Mouse (Mus musculus): ENCODE data around the gene Ino80. TPM values are rescaled to one million over a fixed set of nuclear protein-coding genes. Genes with fewer than 3 reads are reported as not detected.
A peak's percentile ranks its signal among the peaks of the same experiment; 100 is the strongest.
"Not testable (repeated sequence)": the region's sequence is repeated elsewhere in the genome, so short reads cannot be mapped to it uniquely, and the experiment has no call there.

The Ino80 gene
- total RNA-seq (2014; fragmentation: Nextera tagmentation) (32.2 and 37.9 TPM in 2 replicates), total RNA-seq (2017) (21.8 and 22.4 TPM in 2 replicates)

DNA sequence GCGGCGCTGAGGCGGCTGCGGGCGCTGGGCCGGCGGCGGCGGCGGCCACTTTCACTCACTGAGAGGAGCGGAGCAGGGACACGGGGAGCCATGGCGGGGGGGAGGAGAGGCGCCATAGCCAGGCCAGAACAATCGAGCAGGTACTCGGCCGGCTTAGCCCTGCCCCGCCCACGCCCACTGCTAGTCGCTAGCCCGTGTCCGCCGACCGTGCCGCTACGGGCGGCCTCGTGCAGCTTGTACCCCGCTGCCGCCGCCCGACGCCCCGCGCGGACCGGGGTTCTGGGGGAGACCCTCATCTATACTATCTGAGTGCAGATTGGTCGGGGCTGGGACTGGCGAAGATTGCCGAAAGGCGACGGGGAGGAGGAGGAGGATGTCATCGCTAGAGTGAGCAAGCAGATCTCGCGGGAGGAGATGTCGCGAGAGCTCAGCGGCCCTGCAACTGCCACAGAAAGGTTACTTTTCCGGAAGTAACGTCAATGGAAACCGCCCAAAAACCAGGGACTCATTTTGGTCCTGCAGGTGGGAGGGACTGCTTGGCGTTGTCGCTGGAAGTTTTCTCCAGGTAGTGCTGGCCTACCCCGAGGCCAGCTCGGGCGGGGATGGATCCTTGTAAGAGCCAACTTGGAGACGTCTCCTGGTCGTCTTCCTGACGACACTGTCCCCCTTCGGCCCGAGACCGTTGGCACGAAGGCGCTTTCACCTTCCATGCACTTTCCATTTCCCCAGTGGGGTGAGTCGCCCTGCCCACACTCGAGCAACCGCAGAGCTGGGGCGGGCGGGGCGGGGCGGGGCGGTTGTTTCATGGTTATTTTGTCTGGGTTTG lies at the start of gene Ino80:
Gene Ino80, minus strand, starts transcription at position 117 of the 826 bp plus-strand sequence.
- ATAC-seq (replicated peaks; ENCODE audit: low FRiP score, low TSS enrichment, poor library complexity, severe bottlenecking): peak; percentile 91

DNA sequence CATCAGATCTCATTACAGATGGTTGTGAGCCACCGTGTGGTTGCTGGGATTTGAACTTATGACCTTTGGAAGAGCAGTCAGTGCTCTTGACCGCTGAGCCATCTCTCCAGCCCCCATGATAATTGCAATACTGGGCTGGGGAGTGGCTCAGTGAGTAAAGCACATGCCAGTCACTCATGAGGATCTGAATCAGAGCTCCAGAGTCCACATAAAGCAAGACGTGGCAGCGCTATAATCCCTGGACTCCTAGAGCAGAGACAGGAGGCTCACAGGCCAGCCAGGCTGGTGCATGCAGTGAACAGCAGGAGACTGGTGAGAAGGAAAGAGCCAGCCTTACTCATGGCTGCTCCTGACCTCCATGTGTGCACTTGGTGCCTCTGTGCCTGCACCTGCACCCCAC lies 47.9 kb upstream of the Ino80 start:
- ATAC-seq (replicated peaks; ENCODE audit: low FRiP score, low TSS enrichment, poor library complexity, severe bottlenecking): no peak

DNA sequence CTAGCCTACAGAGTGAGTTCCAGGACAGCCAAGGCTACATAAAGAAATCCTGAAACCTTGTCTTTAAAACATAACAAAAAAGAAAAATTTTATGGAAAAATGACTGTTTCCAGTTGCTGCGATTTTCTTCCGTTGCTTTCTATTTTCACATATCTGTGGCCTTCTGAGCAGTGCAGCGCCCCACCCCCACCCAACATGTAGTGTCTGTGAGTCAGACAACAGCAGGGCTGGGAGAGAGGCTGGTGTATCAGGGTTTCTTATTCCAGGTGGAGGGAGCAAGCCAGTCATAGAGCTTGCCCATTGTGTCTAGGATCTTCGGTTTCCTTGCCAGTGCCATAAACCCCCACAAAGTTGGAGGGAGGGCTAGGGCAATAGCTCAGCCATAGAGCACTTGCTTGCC lies 46.3 kb upstream of the Ino80 start:
- no peak for ATAC-seq (replicated peaks; ENCODE audit: low FRiP score, low TSS enrichment, poor library complexity, severe bottlenecking)

DNA sequence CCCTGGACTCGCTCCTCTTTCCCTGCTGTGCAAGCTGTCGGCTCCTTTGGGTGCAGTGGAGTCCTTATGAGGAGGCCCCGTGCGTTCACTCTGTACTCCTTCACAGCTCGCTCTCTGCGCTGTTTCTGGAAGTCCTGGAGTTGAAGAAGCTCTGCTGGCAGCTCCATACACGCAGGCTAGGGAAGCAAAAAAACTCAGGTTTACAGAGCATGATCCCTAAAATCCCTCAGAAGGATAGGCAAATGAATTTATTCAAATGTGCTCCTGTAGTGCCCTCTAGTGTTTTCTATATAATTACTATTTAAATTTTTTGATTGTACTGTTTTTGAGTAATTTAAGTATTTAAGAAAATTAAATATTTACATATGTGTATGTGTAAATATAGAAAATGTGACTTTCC lies 43.1 kb upstream of the Ino80 start:
- ATAC-seq (replicated peaks; ENCODE audit: low FRiP score, low TSS enrichment, poor library complexity, severe bottlenecking): no peak

DNA sequence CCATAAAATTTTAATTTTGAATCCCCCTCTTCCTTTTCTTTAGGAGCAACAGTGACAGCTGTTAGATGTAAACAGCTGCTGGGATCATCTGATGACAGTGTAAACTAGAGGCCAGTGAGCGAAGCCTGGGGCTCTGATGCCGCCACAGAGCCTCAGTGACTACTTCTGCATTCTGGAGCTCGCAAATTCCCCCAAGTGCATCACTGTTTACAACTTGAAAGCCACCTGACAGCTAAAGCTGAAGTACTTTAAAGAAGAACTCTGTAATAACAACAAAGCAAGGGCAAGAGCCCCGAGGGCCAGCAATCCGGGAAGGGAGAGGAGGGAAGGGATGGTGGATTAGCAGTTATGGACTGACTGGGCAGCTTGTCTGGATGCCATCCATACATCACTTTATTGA lies 39.3 kb upstream of the Ino80 start:
- no peak for ATAC-seq (replicated peaks; ENCODE audit: low FRiP score, low TSS enrichment, poor library complexity, severe bottlenecking)

DNA sequence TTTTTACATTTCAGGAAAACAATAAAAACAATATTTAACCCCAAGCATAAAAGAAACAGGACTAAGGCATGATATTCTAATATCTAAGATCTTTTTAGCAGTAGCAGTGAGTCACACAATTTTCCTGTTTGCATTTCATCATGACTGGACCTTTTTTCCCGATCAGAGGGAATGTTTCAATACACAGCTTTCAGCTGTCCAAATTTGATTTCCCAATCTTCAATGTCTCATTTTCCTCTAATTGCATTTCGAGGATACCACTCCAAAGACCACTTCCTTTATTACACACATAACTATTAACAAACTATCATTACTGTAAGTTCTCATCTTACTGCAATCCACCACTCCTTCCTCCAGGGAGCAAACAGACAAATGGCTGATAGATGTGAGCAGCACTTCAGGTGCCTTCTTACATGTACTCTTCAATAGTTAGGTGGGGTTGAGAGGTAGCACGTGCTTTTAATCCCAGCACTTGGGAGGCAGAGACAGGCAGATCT lies 36.6 kb upstream of the Ino80 start:
- no peak for ATAC-seq (replicated peaks; ENCODE audit: low FRiP score, low TSS enrichment, poor library complexity, severe bottlenecking)

DNA sequence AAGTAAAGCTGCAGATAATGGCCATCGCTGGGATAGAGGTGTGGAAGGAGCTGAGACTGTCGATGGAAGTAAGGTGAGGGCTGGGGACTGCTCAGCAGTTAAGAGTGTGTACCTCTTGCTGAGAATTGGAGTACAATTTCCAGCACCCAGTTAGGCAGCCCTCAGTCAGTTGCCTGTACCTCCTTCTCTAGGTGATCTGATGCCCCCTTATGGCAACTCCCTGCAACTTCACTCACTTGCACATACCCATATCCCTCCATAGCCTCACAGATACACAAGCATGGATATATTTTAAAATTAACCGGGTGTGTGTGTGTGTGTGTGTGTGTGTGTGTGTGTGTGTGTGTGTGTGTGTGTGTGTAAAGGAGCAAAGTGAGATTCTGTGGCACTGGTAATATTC lies 34.8 kb upstream of the Ino80 start:
- peak; percentile 74; the same call in 1 of the 2 replicates for ATAC-seq (replicated peaks; ENCODE audit: low FRiP score, low TSS enrichment, poor library complexity, severe bottlenecking)

DNA sequence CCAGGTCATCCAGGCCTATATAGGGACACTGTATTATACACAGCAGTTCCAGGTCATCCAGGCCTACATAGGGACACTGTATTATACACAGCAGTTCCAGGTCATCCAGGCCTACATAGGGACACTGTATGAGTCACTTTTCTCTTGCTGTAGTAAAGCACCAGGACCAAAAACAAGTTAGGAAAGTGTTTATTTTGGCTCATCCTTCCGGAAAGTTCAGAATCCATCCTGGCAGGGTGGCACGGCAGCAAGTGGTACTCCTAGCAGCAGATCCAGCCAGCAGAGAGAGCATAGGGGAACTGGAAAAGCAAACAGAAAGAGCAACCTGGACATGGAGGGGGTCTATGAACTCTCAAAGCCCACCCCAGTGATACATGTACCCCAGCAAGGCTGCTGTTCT lies 33.4 kb upstream of the Ino80 start:
- ATAC-seq (replicated peaks; ENCODE audit: low FRiP score, low TSS enrichment, poor library complexity, severe bottlenecking): no peak

DNA sequence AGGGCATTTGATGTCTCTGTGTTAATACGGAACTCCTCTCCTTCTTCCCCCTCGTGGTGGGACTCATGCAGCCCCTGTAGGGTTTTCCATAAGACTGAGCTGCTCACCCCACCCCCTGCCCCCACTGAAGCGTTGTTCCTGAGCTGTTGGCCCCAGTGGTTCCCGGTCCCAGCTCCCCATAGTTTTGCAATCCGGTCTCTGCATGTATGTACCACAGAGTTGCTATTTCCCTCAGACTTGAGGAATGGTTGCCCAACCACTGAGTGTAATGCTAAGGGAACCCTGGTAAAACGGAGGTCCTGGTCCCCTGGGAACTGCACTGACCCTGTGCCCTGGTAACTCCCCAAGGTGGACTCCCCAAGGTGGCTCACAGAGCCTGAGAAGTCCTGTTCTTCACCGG lies 31.0 kb upstream of the Ino80 start:
- not testable (repeated sequence) for ATAC-seq (replicated peaks; ENCODE audit: low FRiP score, low TSS enrichment, poor library complexity, severe bottlenecking)

DNA sequence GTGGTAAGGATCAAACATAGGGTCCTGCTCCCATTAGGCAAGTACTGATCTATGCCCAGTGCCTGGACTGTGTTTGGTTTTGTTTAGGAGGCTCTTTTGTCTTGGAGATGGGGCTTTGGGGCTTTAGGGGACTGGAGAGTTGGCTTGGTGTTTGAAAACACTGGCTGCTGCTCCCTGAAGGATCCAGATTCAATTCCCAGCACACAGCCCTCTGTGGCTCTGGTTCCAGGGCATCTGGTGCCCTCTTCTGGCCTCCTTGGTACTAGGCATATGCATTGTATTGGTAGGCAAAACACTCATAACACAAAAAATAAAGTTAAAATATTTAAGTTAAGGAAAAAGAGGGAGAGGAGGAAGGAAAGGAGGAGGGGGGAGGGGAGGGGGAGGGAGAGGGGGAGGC lies 29.6 kb upstream of the Ino80 start:
- no peak for ATAC-seq (replicated peaks; ENCODE audit: low FRiP score, low TSS enrichment, poor library complexity, severe bottlenecking)

DNA sequence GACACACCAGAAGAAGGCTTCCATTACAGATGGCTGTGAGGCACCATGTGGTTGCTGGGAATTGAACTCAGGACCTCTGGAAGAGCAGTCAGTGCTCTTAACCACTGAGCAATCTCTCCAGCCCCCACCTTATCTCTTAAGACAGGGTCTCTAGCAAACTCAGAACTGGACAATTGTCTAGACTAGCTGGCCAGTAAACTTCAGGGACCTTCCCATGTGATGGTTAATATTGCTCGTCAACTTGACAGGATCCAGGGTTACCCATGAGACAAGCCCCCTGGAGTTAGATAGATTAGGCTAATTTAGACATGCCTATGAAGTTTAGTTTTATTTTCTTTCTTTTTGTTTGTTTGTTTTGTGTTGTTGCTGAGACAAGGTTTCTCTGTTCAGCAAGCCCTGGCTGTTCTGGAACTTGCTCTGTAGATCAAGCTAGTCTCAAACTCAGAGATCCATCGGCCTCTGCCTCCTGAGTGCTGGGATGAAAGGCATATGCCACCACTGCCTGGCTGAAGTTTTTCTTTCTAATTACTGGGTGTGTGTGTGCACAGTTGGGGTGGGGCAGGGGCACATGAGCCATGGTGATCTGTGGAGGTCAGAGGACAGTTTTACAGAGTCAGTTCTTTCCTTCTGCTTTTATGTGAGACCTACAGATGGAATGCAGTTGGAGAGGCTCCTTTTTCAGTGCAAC lies 23.6 kb upstream of the Ino80 start:
- ATAC-seq (replicated peaks; ENCODE audit: low FRiP score, low TSS enrichment, poor library complexity, severe bottlenecking): no peak

DNA sequence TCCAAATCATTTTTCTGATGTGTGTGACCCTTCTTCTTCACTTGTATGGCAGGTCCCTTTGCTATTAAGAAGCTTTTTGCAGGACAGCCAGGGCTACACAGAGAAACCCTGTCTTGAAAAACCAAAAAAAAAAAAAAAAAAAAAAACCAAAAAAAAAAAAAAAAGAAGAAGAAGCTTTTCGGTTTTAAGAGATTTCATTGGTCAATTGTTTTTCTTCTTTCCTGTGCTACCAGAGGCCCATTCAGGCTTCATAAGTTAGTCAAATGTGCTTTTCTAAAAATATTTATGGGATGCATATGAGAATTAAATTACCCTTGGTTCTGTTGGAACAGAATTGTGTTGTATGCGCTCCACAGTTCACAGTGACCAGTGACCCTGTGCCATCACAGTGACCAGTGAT lies 21.4 kb upstream of the Ino80 start:
- no peak for ATAC-seq (replicated peaks; ENCODE audit: low FRiP score, low TSS enrichment, poor library complexity, severe bottlenecking)

DNA sequence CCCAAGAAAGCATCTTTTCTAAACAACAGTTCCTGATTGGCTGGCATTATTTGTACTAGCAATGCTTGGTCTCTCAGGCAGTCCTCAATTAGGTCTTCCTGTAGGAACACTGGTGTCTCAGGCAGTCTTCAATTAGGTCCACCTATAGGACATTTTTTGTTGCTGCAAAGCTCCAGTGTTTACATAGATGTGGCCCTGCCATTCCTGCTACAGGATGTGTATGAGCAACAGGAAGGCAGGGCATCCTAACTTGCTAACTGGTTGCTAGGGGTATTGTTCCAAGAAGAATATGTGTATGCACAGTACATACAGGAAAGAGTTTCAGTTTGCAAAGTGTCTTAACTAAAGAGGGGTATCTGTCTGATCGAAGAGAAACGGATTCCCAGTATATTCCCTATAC lies 18.6 kb upstream of the Ino80 start:
- no peak for ATAC-seq (replicated peaks; ENCODE audit: low FRiP score, low TSS enrichment, poor library complexity, severe bottlenecking)

DNA sequence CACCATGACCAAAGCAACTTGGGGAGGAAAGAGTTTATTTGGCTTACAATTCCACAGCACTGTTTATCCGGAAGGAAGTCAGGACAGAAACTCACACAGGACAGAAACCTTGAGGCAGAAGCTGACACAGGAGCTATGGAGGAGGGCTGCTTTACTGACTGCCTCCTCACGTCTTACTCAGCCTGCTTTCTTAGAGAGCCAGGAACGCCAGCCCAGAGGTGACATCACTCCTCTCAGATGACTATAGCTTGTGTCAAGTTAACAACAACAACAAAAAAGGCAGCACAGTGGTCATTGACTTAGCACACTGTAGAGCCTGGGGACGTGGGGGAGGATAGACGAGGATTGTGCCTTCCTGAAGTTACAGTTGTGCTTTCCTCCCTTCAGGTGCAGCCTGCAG lies 14.5 kb upstream of the Ino80 start:
- no peak for ATAC-seq (replicated peaks; ENCODE audit: low FRiP score, low TSS enrichment, poor library complexity, severe bottlenecking)

DNA sequence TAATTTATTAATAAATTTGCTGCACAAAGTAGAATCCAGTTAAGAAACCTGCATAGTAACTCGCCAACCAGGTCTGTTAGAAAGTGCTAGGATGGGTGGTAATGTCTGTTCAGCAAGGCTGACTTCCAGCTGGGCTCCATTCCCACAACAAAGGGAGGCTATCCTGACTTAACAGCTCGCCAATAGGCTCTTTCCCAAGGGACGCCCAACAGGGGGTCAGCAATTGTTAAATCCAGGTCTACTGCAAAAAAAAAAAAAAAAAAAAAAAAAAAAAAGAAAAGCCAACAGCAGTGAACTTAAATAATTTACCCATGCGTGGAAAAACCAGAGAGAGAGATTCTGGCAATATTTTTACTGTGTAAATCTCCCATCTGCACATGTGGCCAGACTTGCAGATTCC lies 9.0 kb upstream of the Ino80 start:
- no peak for ATAC-seq (replicated peaks; ENCODE audit: low FRiP score, low TSS enrichment, poor library complexity, severe bottlenecking)

DNA sequence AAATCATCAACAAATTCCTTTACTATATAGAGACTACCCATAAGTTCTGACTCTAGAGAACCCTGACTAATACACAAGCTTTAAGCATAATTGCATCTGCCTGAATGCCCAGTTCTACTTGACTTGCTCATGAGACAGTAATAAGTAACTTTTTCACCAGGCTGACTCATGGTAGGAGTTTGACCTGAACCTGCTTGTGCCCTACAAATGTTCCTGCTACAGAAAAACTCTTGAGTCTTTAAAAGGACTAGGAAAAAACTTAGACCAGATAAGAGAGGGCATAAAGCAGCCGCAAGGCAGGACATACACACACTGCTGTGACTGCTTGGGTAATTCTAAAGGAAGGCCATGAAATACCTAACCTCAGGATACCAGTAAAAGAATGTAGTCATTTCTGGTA lies 4.8 kb upstream of the Ino80 start:
- no peak for ATAC-seq (replicated peaks; ENCODE audit: low FRiP score, low TSS enrichment, poor library complexity, severe bottlenecking)

DNA sequence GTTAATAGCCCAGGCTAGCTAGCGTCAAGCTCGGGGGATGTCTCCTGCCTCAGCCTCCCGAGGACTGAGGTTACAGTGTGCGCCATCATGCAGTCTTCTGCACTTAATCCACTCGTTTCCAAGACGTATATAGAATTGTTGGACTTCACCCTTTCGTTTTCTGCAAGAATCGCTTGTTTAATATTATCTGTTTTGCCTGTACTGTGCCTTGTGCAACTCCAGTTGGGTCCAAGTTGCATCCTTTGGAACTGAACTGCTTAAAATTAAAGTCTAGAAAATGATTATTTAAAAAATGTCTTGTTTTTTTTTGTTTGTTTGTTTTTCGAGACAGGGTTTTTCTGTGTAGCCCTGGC lies 886 bp upstream of the Ino80 start:
- no peak for ATAC-seq (replicated peaks; ENCODE audit: low FRiP score, low TSS enrichment, poor library complexity, severe bottlenecking)

DNA sequence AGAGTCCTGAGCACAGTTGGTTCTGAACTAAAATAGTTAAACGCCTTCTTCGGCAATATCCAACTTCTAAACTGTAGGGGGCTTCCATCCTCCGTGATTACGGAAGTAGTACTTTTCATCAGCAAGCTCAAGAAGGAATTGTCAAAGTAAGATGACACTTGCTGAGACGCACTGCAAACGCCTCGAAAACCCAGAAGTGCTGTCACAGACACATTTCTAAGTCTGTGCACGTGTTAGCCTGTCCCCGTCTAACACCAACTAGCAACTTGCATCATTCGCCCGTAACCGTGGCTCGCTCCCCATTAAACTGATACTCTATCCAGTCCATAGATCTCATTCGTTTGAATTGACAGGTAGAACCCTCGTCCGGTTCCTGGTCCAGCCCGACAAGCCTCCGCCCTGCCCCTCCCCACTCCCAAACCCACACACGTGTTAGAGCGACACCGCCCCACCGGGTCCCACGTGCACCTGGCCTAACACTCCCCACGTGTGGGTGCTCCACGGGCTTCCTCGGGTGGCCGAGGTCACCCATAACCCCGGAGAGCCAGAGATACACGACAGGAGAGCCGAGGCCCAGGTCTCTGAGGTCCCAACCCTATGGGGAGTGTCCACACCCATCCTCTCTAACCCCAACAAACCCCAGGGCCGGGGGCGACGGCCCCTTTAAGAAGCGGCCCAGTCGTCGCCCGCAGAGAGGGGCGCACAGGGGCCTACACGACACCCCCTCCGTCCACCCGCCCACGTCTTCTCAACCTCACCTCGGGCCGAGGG lies 681 bp downstream of the Ino80 start:
- peak; percentile 56 for ATAC-seq (replicated peaks; ENCODE audit: low FRiP score, low TSS enrichment, poor library complexity, severe bottlenecking)

DNA sequence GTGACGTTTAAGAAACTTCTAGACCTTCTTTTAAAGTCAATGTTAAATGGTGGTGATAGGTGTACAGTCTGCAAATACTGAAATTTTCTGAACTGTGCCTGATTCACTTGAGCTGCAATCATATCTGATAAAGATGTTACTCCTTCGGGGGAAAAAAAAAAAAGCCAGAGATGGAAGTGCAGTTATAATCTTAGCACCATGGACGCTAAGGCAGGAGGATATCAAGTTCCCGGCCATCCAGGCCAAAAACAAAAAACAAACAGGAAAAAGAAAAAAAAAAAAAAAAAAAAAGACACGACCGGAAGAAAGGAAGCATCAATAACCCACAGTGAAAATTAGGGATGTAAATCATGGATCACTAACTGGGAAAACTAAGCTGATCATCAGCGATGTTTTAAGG lies 1.3 kb downstream of the Ino80 start:
- ATAC-seq (replicated peaks; ENCODE audit: low FRiP score, low TSS enrichment, poor library complexity, severe bottlenecking): no peak

DNA sequence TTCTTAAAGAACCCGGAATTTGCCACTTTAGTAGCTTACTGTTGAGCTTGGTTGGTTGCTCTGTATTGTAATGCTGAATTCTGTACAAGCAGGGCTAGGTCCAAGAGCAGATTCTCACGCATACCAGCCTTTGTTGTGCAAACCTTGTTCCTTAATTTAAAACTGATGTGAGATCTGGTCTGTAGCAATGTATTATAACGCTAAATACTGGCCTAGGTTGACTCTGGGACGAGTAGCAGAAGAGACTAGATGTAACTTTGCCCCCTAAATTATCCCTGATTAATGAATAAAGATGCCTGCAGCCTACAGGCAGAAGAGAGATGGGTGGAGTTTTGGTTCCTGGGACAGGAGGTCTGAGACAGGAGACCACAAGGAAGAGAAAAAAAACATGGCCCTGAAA lies 13.5 kb downstream of the Ino80 start:
- ATAC-seq (replicated peaks; ENCODE audit: low FRiP score, low TSS enrichment, poor library complexity, severe bottlenecking): no peak

Measured in megakaryocyte-erythroid progenitor cell, adult 5-6 weeks (primary cell).